Mouse (Mus musculus) MEL (cell line): ENCODE results near the gene Dock4.

ENCODE experiments used
- CTCF ChIP-seq, 3 experiments: IDR thresholded peaks in 2 of 3; conservative IDR thresholded peaks in 1 of 3; 2 replicates each; pipeline ENCODE4 v1.5.1; 2011 to 2012; ENCODE audit warnings: low read length in 3 of 3, low read depth in 2 of 3, mild to moderate bottlenecking in 2 of 3, improper control_type of control experiment in 1 of 3, inconsistent platforms in 1 of 3, mixed read lengths in 1 of 3, moderate library complexity in 1 of 3; ENCODE audit not compliant: control insufficient read depth in 1 of 3, insufficient read depth in 1 of 3, poor library complexity in 1 of 3, severe bottlenecking in 1 of 3
- GATA1 ChIP-seq: IDR thresholded peaks from 2 replicates; pipeline ENCODE4 v1.6.1; 2011; ENCODE audit warnings: low read depth, low read length, improper control_type of control experiment
- ZC3H11A ChIP-seq: IDR thresholded peaks from 2 replicates; pipeline ENCODE4 v1.6.1; 2012; ENCODE audit warnings: low read depth, mild to moderate bottlenecking, inconsistent platforms, low read length, improper control_type of control experiment

DNA sequence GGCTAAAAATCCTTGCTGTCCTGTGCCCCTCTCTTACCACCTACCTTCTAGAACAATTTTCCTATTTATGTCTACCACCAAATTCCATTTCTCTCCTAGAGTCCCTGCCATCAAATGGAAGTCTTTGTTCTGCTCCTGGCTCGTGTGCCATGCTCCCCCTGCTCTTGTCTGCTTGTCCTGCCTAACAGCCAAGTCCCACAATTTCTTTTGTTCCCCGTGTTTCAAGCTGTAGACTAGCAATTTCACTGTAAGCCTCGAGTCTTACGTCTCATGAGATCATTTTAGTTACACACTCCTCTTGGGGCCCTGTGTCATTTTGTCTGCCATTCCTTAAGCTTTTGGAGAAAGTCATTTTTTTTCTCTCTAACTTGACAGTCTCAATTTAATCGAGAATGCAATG, 268.5 kb downstream of the Dock4 start:
- no peak for TF ChIP-seq CTCF (IDR thresholded peaks at IDR 0.05 in 2 of 3, conservative IDR thresholded peaks at IDR 0.05 in 1 of 3; ENCODE audit: control insufficient read depth in 1 of 3, insufficient read depth in 1 of 3, low read depth in 2 of 3, low read length in 3 of 3, poor library complexity in 1 of 3, severe bottlenecking in 1 of 3)
- no peak for TF ChIP-seq GATA1
- TF ChIP-seq ZC3H11A = no peak
